Mouse (Mus musculus) hindlimb bud, embryonic 11.5 days (tissue): Measurements from ENCODE around the gene Tex50.
"Not testable (repeated sequence)": the region's sequence is repeated elsewhere in the genome, so short reads cannot be mapped to it uniquely, and the experiment has no call there.

ENCODE experiments used
- DNase-seq: peaks from one replicate; pipeline ENCODE4 v3.0.0-alpha.2; 2012; ENCODE audit warnings: low read depth, low spot score; ENCODE audit errors: extremely low spot score

Tex50 gene

DNA sequence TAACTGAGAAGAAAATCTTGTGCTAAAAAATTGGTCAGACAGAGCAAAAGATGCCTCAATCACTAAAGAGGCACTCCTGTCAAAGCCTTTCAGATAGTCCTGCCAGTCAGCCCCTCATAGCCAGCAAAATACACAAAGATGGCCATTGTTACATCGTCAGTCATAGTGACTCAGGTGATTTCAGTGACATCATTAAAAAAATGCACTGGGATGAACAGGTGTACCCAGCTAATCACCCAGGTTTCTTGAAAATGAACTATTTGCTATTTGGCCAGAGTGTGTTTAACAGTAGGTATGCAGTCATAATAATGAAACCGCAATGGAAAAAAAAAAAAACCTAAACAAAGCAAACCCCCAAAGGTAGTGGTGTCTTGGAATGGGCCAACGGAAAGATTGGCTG is at the start of gene Tex50:
Gene Tex50, minus strand, starts transcription at position 101 of the 400 bp plus-strand sequence.
- no peak for DNase-seq

DNA sequence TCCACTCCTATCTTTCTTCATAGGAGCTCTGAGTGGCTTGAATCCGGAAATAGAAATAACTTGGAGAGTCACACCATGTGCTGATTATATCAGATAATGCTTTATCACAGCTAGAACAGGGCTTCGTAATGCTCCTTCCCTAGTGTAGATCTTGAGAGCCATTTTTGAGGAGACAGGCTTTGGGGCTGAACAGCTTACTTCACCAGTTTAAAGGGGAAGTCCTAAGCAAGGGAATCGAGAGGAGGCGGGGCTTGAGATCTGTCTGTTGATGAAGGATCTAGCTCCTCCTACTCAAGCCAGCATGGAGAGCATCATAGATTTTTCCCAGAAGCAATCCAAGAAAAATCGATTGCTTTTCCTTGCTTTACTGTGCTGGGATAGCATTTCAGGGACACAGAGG is 40.7 kb upstream of the Tex50 start:
- no peak for DNase-seq

GRCm38 (mm10) chr1:161196364-161196763 is 37.2 kb upstream of the Tex50 start:
- DNase-seq, result not testable (repeated sequence)

- DNase-seq, result peak; percentile 89
These were observed 36.6 kb upstream of the Tex50 start for GRCm38 (mm10) chr1:161195541-161196351.

GRCm38 (mm10) chr1:161190253-161190910 is 31.3 kb upstream of the Tex50 start:
- no peak for DNase-seq

GRCm38 (mm10) chr1:161185431-161185830 is 26.3 kb upstream of the Tex50 start:
- no peak for DNase-seq

DNA sequence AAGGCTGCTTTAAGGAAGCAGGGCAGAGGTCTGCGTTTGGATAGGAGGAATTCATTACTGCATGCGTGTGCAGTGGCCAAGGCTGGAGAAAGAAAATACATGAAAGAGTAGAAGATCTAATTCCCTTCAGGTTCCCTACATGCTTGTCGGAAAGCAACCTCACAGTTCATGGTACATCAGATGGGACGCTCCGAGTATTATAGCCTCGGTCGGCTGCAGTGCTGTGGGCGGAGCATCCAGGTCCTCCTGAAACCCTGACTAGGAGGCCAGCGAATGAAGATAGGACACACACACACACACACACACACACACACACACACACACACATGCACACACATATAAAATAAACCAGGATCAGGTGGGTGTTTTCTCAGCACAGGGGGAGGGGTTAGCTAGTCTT is 24.6 kb upstream of the Tex50 start:
- no peak for DNase-seq

GRCm38 (mm10) chr1:161182386-161182785 is 23.3 kb upstream of the Tex50 start:
- DNase-seq, result no peak

DNA sequence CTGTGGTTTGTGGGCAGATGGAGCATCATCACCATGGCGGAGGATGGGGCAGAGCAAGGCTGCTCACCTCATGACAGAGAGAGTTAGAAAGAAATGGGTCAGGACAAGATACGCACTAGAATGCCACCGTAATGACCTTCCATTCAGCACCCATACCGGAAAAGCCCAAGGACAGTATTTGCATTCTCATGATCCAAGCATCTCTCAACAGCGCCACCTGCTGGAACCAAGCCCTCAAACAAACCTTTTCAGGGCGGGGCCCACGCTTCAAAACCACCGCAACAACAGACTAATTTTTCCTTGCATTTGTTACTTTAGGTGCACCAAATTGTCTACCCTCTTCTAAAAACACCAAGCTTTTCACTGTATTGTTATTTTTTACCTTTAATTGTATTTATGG is 21.6 kb upstream of the Tex50 start:
- DNase-seq, result no peak

DNA sequence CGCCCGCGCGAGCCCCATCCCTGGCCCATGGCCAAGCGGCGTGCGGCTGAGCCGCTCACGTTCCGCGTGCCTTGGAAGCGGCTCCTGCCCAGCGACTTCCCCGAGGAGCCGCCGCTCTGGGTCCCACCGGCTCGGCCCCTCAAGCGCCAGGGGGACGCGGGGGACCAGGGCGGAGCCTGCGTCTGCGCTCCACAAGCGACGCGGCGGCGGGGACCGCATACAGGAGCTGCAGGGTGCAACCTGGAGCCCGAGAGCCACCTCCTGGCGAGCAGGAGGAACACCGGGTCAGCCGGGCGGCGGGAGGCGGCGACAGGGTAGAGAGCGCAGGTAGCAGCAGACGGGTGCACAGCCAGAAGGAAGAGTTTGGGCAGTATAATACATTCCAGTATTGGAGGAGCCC is 11.5 kb upstream of the Tex50 start:
- DNase-seq, result no peak

DNA sequence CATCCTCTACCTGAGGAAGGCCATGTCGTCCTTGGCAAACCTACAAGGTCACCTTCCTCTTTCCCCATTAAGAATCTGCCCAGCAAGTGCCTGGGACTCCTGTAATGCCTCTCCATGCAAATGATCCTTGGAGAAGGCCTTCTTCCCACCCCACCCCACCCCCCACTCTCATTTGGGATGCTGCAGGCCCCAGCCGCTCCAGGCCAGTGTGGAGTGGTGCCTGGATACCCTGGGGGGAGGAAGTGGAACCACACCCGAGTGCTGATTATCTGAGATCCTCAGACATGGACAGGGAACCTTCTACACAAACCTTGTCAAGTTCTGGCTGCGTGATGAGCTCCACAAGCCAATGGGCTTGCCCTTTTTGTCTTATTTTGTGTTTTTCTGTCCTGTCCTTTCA is 1.2 kb upstream of the Tex50 start:
- DNase-seq, result no peak

- DNase-seq, result no peak
These were observed 2.6 kb downstream of the Tex50 start for GRCm38 (mm10) chr1:161156546-161156945.

DNA sequence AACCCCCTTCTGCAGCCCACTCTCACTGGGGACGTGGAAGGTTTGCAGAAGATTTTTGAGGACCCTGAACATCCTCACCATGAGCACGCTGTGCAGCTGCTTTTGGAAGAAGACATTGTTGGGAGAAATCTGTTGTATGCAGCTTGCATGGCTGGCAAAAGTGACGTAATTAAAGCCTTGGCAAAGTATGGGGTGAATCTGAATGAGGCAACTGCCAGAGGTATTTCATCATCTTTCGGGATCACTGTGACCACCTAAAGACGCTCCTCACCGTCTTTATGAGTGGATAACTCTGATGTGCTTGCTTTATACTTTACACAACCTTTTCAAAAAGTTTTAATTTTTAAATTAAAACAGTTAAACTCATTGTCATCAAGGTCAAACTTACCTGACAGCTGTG is 8.0 kb downstream of the Tex50 start:
- DNase-seq, result no peak

DNA sequence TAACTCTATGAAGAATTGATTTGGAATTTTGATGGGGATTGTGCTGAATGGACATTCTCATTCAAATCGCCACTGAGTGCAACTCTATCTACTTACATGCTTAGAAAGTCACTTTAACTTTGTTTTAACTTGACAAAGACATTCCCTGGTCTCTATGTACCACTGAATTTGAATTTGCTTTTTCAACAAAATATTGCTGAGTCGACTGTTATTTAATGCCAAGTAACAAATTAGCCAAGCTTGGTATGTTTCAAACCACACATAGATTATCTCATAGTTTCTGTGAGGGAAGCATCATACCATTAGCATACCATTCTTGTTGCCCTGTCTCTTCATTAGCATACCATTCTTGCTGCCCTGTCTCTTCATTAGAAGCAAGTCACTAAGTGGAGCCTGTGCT is 11.2 kb downstream of the Tex50 start:
- no peak for DNase-seq

DNA sequence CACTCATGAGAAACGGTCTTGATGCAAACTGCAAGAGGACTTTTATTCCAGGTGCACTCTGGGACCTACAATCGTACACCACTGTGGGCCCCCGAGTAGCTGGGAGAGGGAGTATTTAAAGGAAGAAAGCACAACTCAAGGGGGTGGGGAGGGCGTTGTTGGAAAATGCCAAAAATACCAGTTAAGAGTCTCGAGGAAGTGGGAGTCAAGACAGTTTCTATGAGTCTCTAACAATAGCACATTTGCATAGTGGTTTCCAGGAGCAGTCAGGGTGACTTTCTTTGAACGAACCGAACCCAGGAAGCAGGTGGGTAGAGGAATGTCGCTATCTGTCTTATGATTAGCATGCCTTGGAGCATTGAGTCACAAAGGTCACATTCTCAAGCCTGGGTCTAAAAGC is 13.5 kb downstream of the Tex50 start:
- DNase-seq, result not testable (repeated sequence)

DNA sequence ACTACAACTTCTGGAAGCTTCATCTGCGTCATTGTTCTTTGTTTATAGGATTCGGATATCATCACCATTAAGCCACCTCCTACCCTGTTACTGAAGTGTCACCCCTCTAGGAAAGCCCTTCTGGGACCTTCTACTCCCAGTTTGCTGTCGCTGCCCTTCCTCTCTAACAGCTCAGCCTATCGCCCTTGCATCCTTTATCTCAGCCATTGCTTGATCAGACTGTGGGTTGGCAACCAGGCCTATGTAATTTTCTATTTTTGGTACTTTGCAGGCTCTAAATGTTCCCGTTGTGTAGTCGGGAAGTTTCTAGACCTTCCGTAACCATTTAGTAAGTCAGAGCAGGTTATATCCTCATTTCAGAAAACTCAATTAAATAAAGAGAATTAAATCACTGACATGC is 15.9 kb downstream of the Tex50 start:
- no peak for DNase-seq

DNA sequence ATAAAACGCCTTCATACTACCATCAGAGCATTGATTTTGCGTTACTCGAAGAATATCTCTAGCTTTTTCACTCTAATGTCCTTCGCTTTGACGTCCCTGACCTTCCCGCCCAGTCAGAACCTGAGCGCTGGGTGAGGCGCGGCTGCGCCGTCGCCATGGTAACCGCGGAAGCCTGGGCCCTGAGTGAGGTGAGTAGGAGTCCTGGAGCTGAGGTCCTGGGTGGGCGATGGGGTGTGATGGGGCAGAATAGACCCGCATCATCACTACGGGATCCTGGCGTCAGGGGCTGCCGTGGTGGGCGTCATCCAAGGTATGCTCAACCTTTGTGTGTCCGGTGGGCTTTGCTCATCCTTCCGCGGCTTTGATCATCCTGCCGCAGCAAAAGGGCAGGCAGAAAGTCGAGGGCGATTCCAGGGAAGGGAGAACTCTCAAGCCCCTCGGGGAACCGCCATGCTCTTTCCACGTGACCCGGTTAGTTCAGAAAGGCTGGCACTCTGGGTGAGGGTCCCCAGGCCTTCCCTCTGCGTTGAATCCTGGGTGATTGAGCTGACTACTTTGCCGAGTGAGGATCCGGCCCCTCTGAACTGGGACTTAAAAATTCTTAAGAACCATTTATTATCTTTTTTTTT is 16.5 kb downstream of the Tex50 start, which contains the start of gene Ankrd45:
Gene Ankrd45, plus strand, starts transcription at position 161 of the 629 bp plus-strand sequence.
- no peak for DNase-seq

GRCm38 (mm10) chr1:161140026-161140762 is 18.9 kb downstream of the Tex50 start:
- no peak for DNase-seq

GRCm38 (mm10) chr1:161139496-161139895 is 19.6 kb downstream of the Tex50 start:
- no peak for DNase-seq

DNA sequence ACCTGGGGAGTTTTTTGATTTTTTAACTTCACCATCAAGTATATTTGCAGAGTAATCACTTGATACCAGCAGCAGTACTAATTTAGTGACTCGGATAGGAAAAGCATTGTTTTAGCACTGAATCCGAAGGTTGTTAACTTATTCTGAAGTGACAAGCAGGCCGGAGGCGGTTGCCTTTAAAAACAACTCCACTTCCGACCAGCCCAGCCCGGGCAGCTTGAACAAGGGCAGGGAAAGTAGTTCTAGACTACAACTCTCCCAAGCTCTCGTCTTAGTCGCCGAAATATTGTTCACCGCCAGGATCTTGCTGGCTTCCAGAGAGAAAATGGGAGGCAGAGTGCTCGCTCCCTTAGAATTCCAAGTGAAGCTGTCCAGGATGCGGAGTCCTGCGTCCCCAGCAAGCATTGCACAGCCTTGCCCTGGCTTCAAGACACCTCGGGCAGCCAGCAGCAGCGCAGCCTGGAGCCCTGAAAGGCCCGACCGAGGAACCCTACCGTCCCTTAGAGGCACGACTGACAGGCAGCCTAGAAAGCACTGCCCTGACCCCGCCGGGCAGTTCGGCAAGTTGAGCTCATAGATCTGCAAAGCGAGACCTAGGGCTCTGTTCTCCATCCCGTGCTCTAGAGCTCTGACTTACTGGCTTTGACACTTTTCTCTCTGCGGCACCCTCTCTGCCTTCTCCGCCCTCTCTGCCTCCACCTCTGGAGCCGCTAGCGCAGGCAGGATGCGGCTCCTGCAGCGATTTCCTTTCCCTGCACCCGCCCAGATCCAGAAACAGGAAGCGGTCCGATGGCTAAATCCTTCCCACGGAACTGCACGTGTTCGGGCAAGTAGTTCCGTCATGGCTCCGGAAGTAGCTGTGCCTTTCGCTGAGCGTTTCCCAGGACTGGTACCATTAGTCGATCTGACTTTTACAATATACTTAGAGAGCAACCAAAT is 28.1 kb downstream of the Tex50 start, which contains the start of gene Klhl20:
Gene Klhl20, minus strand, starts transcription at position 786 of the 939 bp plus-strand sequence.
- peak; percentile 93 for DNase-seq
